Mouse (Mus musculus) small intestine, adult 10 weeks (tissue): ENCODE measurements around the gene Vmn2r124. TPM values are rescaled to one million over a fixed set of nuclear protein-coding genes. Genes with fewer than 3 reads are reported as not detected.

ENCODE experiments used
- polyA plus RNA-seq: library from polyadenylated mRNA; stranded (reverse); fragments of 350-450 nt; fragmentation: Illumina TruSeq; extraction: RNeasy Lipid Tissue Mini Kit (QIAGEN cat#74804); gene quantifications from one replicate; pipeline ENCODE4 v1.2.3, GENCODE M21; 2014; ENCODE audit warnings: low replicate concordance

The Vmn2r124 gene
- not detected for polyA plus RNA-seq

DNA sequence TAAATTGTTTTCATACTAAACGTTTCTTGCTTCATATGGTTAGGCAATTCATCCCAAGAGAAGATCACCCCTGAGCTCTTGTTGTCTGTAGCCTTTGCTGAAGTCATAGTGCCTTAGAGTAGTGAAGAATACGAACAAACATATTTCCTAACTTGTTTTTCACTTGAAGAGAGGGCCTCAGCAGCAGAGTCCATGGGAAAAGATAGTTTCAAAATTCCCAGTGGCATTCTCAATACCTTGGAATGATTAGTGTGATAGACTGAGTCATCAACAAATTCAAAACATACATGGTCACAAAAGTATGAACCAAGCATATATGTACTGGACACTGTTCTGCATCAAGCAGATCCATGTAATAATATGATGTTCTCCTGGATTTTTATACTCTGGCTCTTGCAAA is at the start of gene Vmn2r124:
Vmn2r124 (plus strand) TSS at position 301 of the 400 bp plus-strand sequence.

DNA sequence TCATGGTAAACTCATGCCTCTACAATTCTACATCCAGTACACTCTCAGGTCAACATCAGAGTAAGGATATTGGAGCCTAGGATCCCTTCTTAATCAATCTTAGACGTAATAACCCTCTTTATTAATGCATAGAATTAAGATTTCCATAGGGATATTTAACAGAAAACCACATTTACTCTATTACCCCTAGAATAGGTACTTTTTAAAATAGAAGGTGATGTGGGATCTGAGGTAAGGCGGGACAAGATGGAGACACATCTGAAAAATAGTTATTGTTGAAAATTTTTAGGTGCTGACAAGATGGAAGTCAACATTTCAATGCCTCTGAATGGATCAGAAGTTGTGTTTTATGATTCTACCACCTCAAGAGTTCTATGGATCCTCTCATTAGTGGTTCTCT is 27.8 kb upstream of the Vmn2r124 start, which contains the start of gene Fpr-rs4:
Fpr-rs4 (plus strand) TSS at position 301 of the 400 bp plus-strand sequence.

DNA sequence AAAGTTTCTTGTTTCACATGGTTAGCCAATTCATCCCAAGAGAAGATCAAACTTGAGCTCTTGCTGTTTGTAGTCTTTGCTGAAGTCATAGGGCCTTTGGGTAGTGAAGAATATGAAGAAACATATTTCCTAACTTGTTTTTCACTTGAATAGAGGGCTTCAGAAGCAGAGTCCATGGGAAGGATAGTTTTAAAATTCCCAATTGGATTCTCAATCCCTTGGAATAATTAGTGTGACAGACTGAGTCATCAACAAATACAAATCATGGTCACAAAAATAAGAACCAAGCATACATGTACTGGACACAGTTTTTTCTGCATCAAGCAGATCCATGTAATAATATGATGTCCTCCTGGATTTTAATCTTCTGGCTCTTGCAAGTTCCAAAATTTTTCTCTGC is 35.5 kb downstream of the Vmn2r124 start, which contains the start of gene Vmn2r91:
Vmn2r91 (plus strand) TSS at position 301 of the 400 bp plus-strand sequence.

Other genes with a start within 250 kb of the Vmn2r124 start
- 5.6 TPM for gene Spaca6, start 222.3 kb upstream of the Vmn2r124 start, polyA plus RNA-seq
- gene Has1, start 194.2 kb upstream of the Vmn2r124 start, polyA plus RNA-seq: not detected
- gene Fpr1, start 165.5 kb upstream of the Vmn2r124 start, polyA plus RNA-seq: 0.45 TPM
- gene Fpr2, start 161.6 kb upstream of the Vmn2r124 start, polyA plus RNA-seq: 2.0 TPM
- gene Fpr3, start 161.6 kb upstream of the Vmn2r124 start, polyA plus RNA-seq: not detected
- not detected for gene Fpr-rs4, start 27.7 kb upstream of the Vmn2r124 start, polyA plus RNA-seq
- gene Vmn2r91, start 35.6 kb downstream of the Vmn2r124 start, polyA plus RNA-seq: not detected
- not detected for gene Vmn2r92, start 102.5 kb downstream of the Vmn2r124 start, polyA plus RNA-seq
- not detected for gene Vmn2r94, start 228.3 kb downstream of the Vmn2r124 start, polyA plus RNA-seq
- not detected for gene Vmn2r93, start 248.7 kb downstream of the Vmn2r124 start, polyA plus RNA-seq